Mouse (Mus musculus): ENCODE data around the gene Col8a1.

Col8a1 gene

GRCm38 (mm10) chr16:57672251-57672650, 82.3 kb downstream of the Col8a1 start:
- no peak for DNase-seq (ENCODE audit: low spot score)

GRCm38 (mm10) chr16:57671637-57672036, 82.9 kb downstream of the Col8a1 start:
- no peak for DNase-seq (ENCODE audit: low spot score)

GRCm38 (mm10) chr16:57669348-57669747, 85.2 kb downstream of the Col8a1 start:
- no peak for DNase-seq (ENCODE audit: low spot score)

GRCm38 (mm10) chr16:57662661-57663060, 91.9 kb downstream of the Col8a1 start:
- DNase-seq (ENCODE audit: low spot score) = no peak

- DNase-seq (ENCODE audit: low spot score) = no peak
Observed at GRCm38 (mm10) chr16:57649888-57650287, 104.6 kb downstream of the Col8a1 start.

GRCm38 (mm10) chr16:57641346-57641885, 113.1 kb downstream of the Col8a1 start:
- no peak for DNase-seq (ENCODE audit: low spot score)

- DNase-seq (ENCODE audit: low spot score) = no peak
Observed at GRCm38 (mm10) chr16:57634766-57635165, 119.8 kb downstream of the Col8a1 start.

GRCm38 (mm10) chr16:57634191-57634590, 120.3 kb downstream of the Col8a1 start:
- DNase-seq (ENCODE audit: low spot score) = peak; percentile 69

GRCm38 (mm10) chr16:57611768-57612167, 142.8 kb downstream of the Col8a1 start:
- DNase-seq (ENCODE audit: low spot score) = peak; percentile 26

GRCm38 (mm10) chr16:57606444-57607227, 147.9 kb downstream of the Col8a1 start, which contains the start of gene Cmss1:
Gene Cmss1 (minus strand): TSS chr16:57606864.
- DNase-seq (ENCODE audit: low spot score) = peak; percentile 79

- DNase-seq (ENCODE audit: low spot score) = no peak
Observed at GRCm38 (mm10) chr16:57601031-57601430, 153.5 kb downstream of the Col8a1 start.

GRCm38 (mm10) chr16:57597295-57597957, 157.1 kb downstream of the Col8a1 start:
- DNase-seq (ENCODE audit: low spot score) = no peak

GRCm38 (mm10) chr16:57593422-57594157, 160.9 kb downstream of the Col8a1 start:
- no peak for DNase-seq (ENCODE audit: low spot score)

GRCm38 (mm10) chr16:57585201-57585600, 169.3 kb downstream of the Col8a1 start:
- DNase-seq (ENCODE audit: low spot score) = no peak

GRCm38 (mm10) chr16:57582008-57582407, 172.5 kb downstream of the Col8a1 start:
- DNase-seq (ENCODE audit: low spot score) = no peak

- DNase-seq (ENCODE audit: low spot score) = no peak
Observed at GRCm38 (mm10) chr16:57580041-57580440, 174.5 kb downstream of the Col8a1 start.

- DNase-seq (ENCODE audit: low spot score) = no peak
Observed at GRCm38 (mm10) chr16:57577519-57577918, 177.0 kb downstream of the Col8a1 start.

- DNase-seq (ENCODE audit: low spot score) = no peak
Observed at GRCm38 (mm10) chr16:57575764-57576388, 178.7 kb downstream of the Col8a1 start.
